Mouse (Mus musculus): ENCODE data around the gene Sdk1. TPM values are rescaled to one million over a fixed set of nuclear protein-coding genes. Genes with fewer than 3 reads are reported as not detected.

The Sdk1 gene
- polyA plus RNA-seq (2012; rRNA removed): 1.5 and 2.1 TPM in 2 replicates

GRCm38 (mm10) chr5:141240841-141241543 lies at the start of gene Sdk1:
Gene Sdk1, plus strand, starts transcription at chr5:141241490.

Other genes with a start within 250 kb of the Sdk1 start
- gene Card11, start 240.9 kb upstream of the Sdk1 start, polyA plus RNA-seq (2012; rRNA removed): 0.27 and 0.67 TPM in 2 replicates